Mouse (Mus musculus) testis, adult 2 months (tissue): ENCODE measurements at regions not wholly inside any gene's neighbourhood (a gene's known extent, or its start where the extent isn't known, plus 50 kb on each side); places are given as distances from the start of the nearest gene placed in this dataset.

Source experiments
- CTCF ChIP-seq: fragments of 200-500 bp; IDR thresholded peaks from 2 replicates; pipeline ENCODE4 v1.5.1; 2012; ENCODE audit warnings: low read depth, mild to moderate bottlenecking, inconsistent platforms, low read length, moderate library complexity; ENCODE audit not compliant: control insufficient read depth, insufficient read depth, insufficient replicate concordance
- POLR2A ChIP-seq: fragments of 200-500 bp; IDR thresholded peaks from 2 replicates; pipeline ENCODE4 v1.6.1; 2012; ENCODE audit warnings: low read depth, mild to moderate bottlenecking, inconsistent platforms, low read length, moderate library complexity; ENCODE audit not compliant: control insufficient read depth

DNA sequence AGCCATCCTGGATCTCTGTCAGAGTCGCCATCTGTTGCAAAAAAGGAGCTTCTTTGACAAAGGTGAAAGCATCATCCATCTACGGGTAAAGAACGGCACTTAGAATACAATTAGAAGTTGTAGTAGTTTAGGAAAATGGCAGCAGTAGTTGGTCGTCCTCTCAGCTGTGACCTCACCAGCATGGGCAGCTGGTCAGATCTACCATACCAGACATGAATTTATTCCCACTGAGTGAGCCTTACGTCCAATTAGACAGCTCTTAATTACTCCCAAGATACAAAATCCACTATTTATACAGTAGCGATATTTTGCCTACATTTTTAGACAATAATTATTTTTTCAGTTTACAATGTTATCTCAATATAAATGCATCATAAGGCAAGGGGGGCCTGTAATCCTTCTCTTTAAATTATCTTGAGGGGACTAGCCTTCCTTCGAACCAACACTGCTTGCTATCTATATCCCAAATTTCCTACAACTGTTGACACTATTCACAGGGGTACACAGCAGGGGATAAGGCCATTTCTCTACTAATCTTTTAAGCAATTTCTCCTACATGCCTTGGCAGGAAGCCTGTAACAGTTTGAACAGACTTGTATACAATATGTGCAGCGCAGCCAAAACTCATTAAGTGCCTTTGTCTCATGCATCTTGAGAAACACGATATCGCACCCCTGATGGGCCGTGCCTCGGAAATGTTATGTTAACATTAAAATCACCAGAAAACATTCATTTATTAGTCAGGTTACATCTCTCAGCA is 131.9 kb upstream of the Samsn1 start:
- TF ChIP-seq CTCF = no peak
- no peak for TF ChIP-seq POLR2A
